Mouse (Mus musculus): ENCODE results near the gene Asic2. TPM values are rescaled to one million over a fixed set of nuclear protein-coding genes. Genes with fewer than 3 reads are reported as not detected.
A peak's percentile ranks its signal among the peaks of the same experiment; 100 is the strongest.
"Not testable (repeated sequence)": the region's sequence is repeated elsewhere in the genome, so short reads cannot be mapped to it uniquely, and the experiment has no call there.

Asic2 gene
- polyA plus RNA-seq, 1 experiment, result 1.0 TPM

- WGBS, result 99% methylated on average over 2 of the region's 2 CpGs
- no peak for DNase-seq (ENCODE audit: low read depth, low spot score)
Observed at GRCm38 (mm10) chr11:81405951-81406350, 562.3 kb downstream of the Asic2 start.

GRCm38 (mm10) chr11:81402263-81402662, 566.0 kb downstream of the Asic2 start:
- 67% methylated on average over 8 of the region's 8 CpGs for WGBS
- DNase-seq (ENCODE audit: low read depth, low spot score), result peak; percentile 0

- DNase-seq (ENCODE audit: low read depth, low spot score), result no peak
- 62% methylated on average over 9 of the region's 9 CpGs for WGBS
Observed at GRCm38 (mm10) chr11:81392855-81393254, 575.4 kb downstream of the Asic2 start.

- 73% methylated on average over 2 of the region's 2 CpGs for WGBS
- DNase-seq (ENCODE audit: low read depth, low spot score), result no peak
Observed at GRCm38 (mm10) chr11:81386185-81386584, 582.1 kb downstream of the Asic2 start.

- DNase-seq (ENCODE audit: low read depth, low spot score), result no peak
Observed at GRCm38 (mm10) chr11:81385547-81385946, 582.7 kb downstream of the Asic2 start.

- DNase-seq (ENCODE audit: low read depth, low spot score), result peak; percentile 8
Observed at GRCm38 (mm10) chr11:81374841-81375240, 593.4 kb downstream of the Asic2 start.

- DNase-seq (ENCODE audit: low read depth, low spot score), result no peak
Observed at GRCm38 (mm10) chr11:81374003-81374710, 594.1 kb downstream of the Asic2 start.

GRCm38 (mm10) chr11:81371545-81371944, 596.7 kb downstream of the Asic2 start:
- WGBS, result 42% methylated on average over 8 of the region's 8 CpGs
- no peak for DNase-seq (ENCODE audit: low read depth, low spot score)

More at GRCm38 (mm10) chr11:81374003-81374710, 594.1 kb downstream of the Asic2 start:
- 60% methylated on average over 8 of the region's 8 CpGs for WGBS

GRCm38 (mm10) chr11:81370426-81370810, 597.8 kb downstream of the Asic2 start:
- WGBS, result 67% methylated on average over 8 of the region's 8 CpGs
- no peak for DNase-seq (ENCODE audit: low read depth, low spot score)

- WGBS, result 56% methylated on average over 10 of the region's 10 CpGs
Observed at GRCm38 (mm10) chr11:81369497-81370425, 598.5 kb downstream of the Asic2 start.

GRCm38 (mm10) chr11:81364442-81364841, 603.8 kb downstream of the Asic2 start:
- DNase-seq (ENCODE audit: low read depth, low spot score), result no peak
- 97% methylated on average over 3 of the region's 3 CpGs for WGBS

More at GRCm38 (mm10) chr11:81369497-81370425, 598.5 kb downstream of the Asic2 start:
- DNase-seq (ENCODE audit: low read depth, low spot score), result no peak

- no peak for DNase-seq (ENCODE audit: low read depth, low spot score)
- 19% methylated on average over 3 of the region's 3 CpGs for WGBS
Observed at GRCm38 (mm10) chr11:81362461-81362860, 605.8 kb downstream of the Asic2 start.

- no peak for DNase-seq (ENCODE audit: low read depth, low spot score)
- WGBS, result 11% methylated on average over 4 of the region's 4 CpGs
Observed at GRCm38 (mm10) chr11:81361040-81361439, 607.2 kb downstream of the Asic2 start.

GRCm38 (mm10) chr11:81350498-81350897, 617.8 kb downstream of the Asic2 start:
- not testable (repeated sequence) for DNase-seq (ENCODE audit: low read depth, low spot score)
- 76% methylated on average over 6 of the region's 6 CpGs for WGBS

GRCm38 (mm10) chr11:81331977-81332376, 636.3 kb downstream of the Asic2 start:
- DNase-seq (ENCODE audit: low read depth, low spot score), result no peak
- 54% methylated on average over 2 of the region's 2 CpGs for WGBS

GRCm38 (mm10) chr11:81330982-81331381, 637.3 kb downstream of the Asic2 start:
- no peak for DNase-seq (ENCODE audit: low read depth, low spot score)
- 66% methylated on average over 3 of the region's 3 CpGs for WGBS

- DNase-seq (ENCODE audit: low read depth, low spot score), result no peak
- 73% methylated on average over 5 of the region's 5 CpGs for WGBS
Observed at GRCm38 (mm10) chr11:81328088-81328487, 640.2 kb downstream of the Asic2 start.

GRCm38 (mm10) chr11:81323146-81323545, 645.1 kb downstream of the Asic2 start:
- WGBS, result 74% methylated on average over 4 of the region's 4 CpGs
- no peak for DNase-seq (ENCODE audit: low read depth, low spot score)

GRCm38 (mm10) chr11:81322466-81322865, 645.8 kb downstream of the Asic2 start:
- WGBS, result 85% methylated on average over 8 of the region's 8 CpGs
- no peak for DNase-seq (ENCODE audit: low read depth, low spot score)

- DNase-seq (ENCODE audit: low read depth, low spot score), result no peak
- WGBS, result 12% methylated on average over 3 of the region's 3 CpGs
Observed at GRCm38 (mm10) chr11:81290041-81290440, 678.2 kb downstream of the Asic2 start.

- WGBS, result 39% methylated on average over 6 of the region's 6 CpGs
- DNase-seq (ENCODE audit: low read depth, low spot score), result no peak
Observed at GRCm38 (mm10) chr11:81283185-81283584, 685.1 kb downstream of the Asic2 start.

Measured in large intestine, adult 2 months (tissue).